28 mouse cellular contexts compared by ENCODE assay signal in genomic region chr2:21195233-21195632, GRCm38 (mm10). TPM values are rescaled to one million over a fixed set of nuclear protein-coding genes. Genes with fewer than 3 reads are reported as not detected.
"Had no signal": no experiment of that assay in that cellular context is flagged by ENCODE, and none has a peak within 500 bp of the region (broad histone marks: within the 10 kb centered on the region; RNA-seq: fewer than 3 reads in every experiment).

No protein-coding gene starts in this region.

- H3K36me3 ChIP-seq: embryonic facial prominence, embryonic 10.5 days; embryonic facial prominence, embryonic 12.5 days; embryonic facial prominence, embryonic 13.5 days; embryonic facial prominence, embryonic 15.5 days; forebrain, embryonic 10.5 days; forebrain, embryonic 12.5 days; forebrain, embryonic 15.5 days had no signal

- H3K9me3 ChIP-seq: embryonic facial prominence, embryonic 10.5 days; embryonic facial prominence, embryonic 12.5 days; embryonic facial prominence, embryonic 15.5 days; forebrain, embryonic 10.5 days; forebrain, embryonic 15.5 days had no signal

- H3K4me3 ChIP-seq: embryonic facial prominence, embryonic 10.5 days; embryonic facial prominence, embryonic 12.5 days; embryonic facial prominence, embryonic 13.5 days; embryonic facial prominence, embryonic 15.5 days; erythroblast, embryonic 14.5 days; forebrain, embryonic 10.5 days; forebrain, embryonic 12.5 days; forebrain, embryonic 13.5 days; forebrain, embryonic 15.5 days; gastrocnemius, adult 2 months; heart, adult 2 months had no signal

- H3K9ac ChIP-seq: embryonic facial prominence, embryonic 12.5 days; embryonic facial prominence, embryonic 13.5 days; embryonic facial prominence, embryonic 15.5 days; forebrain, embryonic 12.5 days; forebrain, embryonic 13.5 days; forebrain, embryonic 15.5 days; forebrain, postnatal 0 days had no signal

- H3K4me2 ChIP-seq: embryonic facial prominence, embryonic 12.5 days; embryonic facial prominence, embryonic 13.5 days; embryonic facial prominence, embryonic 15.5 days; forebrain, embryonic 12.5 days; forebrain, embryonic 13.5 days; forebrain, embryonic 15.5 days had no signal

- H3K27ac ChIP-seq: embryonic facial prominence, embryonic 10.5 days; embryonic facial prominence, embryonic 12.5 days; embryonic facial prominence, embryonic 13.5 days; embryonic facial prominence, embryonic 15.5 days; forebrain, embryonic 10.5 days; forebrain, embryonic 12.5 days; forebrain, embryonic 13.5 days; forebrain, embryonic 15.5 days; gastrocnemius, adult 2 months; heart, adult 2 months had no signal

- H3K4me1 ChIP-seq: embryonic facial prominence, embryonic 10.5 days; embryonic facial prominence, embryonic 12.5 days; embryonic facial prominence, embryonic 13.5 days; embryonic facial prominence, embryonic 15.5 days; forebrain, embryonic 10.5 days; forebrain, embryonic 12.5 days; forebrain, embryonic 13.5 days; forebrain, embryonic 15.5 days had no signal

- ATAC-seq: forebrain, embryonic 13.5 days; forebrain, embryonic 14.5 days; forebrain, embryonic 15.5 days; forebrain, embryonic 16.5 days; forebrain, postnatal 0 days had no signal

- H3K27me3 ChIP-seq: embryonic facial prominence, embryonic 12.5 days; embryonic facial prominence, embryonic 13.5 days; embryonic facial prominence, embryonic 15.5 days; forebrain, embryonic 12.5 days; forebrain, embryonic 13.5 days; forebrain, embryonic 15.5 days had no signal

- DNase-seq: cerebellum, adult 2 months; cerebellum, adult 8-10 months; cerebellum, adult 9-10 months; cerebellum, adult 9-11 months; cerebellum, postnatal 10 days; cerebellum, postnatal 14 days; cerebellum, postnatal 25 days; cerebellum, postnatal 36 days; embryo, embryonic 11 days; forebrain, postnatal 0 days; gastrocnemius, adult 2 months; gastrocnemius, postnatal 10 days; gastrocnemius, postnatal 14 days; gastrocnemius, postnatal 25 days; gastrocnemius, postnatal 36 days; heart, adult 18-20 months; heart, adult 2 months had no signal

RNA-seq across cellular contexts. Expression of gene Enkur, which starts 9.9 kb away (rescaled TPM):
- polyA plus RNA-seq: erythroblast, embryonic 14.5 days had no signal

RNA-seq across cellular contexts. Expression of gene Thnsl1, which starts 10.3 kb away (rescaled TPM):
- polyA plus RNA-seq: erythroblast, embryonic 14.5 days had no signal
